Mouse (Mus musculus): Measurements from ENCODE around the gene Ccdc70. TPM values are rescaled to one million over a fixed set of nuclear protein-coding genes. Genes with fewer than 3 reads are reported as not detected.

Gene Ccdc70
- total RNA-seq (2023): not detected

GRCm38 (mm10) chr8:21969475-21969874 is at the start of gene Ccdc70:
TSS of gene Ccdc70 (plus strand) at chr8:21969775.

GRCm38 (mm10) chr8:21932610-21933009 is 37.0 kb upstream of the Ccdc70 start, which contains the start of gene Defb15:
TSS of gene Defb15 (minus strand) at chr8:21932710.

GRCm38 (mm10) chr8:21938052-21938451 is 31.5 kb upstream of the Ccdc70 start, which contains the start of gene Defb35:
TSS of gene Defb35 (plus strand) at chr8:21938352.

GRCm38 (mm10) chr8:21946462-21946861 is 23.1 kb upstream of the Ccdc70 start, which contains the start of gene Defb13:
TSS of gene Defb13 (plus strand) at chr8:21946762.

GRCm38 (mm10) chr8:21958414-21958813 is 11.2 kb upstream of the Ccdc70 start, which contains the start of gene Fam90a1a:
TSS of gene Fam90a1a (plus strand) at chr8:21958714.

Other genes with a start within 250 kb of the Ccdc70 start
- gene Defa24, start 235.3 kb upstream of the Ccdc70 start, total RNA-seq (2023): not detected
- gene Defb50, start 146.2 kb upstream of the Ccdc70 start, total RNA-seq (2023): not detected
- not detected for gene Defb2, start 129.8 kb upstream of the Ccdc70 start, total RNA-seq (2023)
- gene Defb10, start 110.9 kb upstream of the Ccdc70 start, total RNA-seq (2023): not detected
- gene Defb9, start 84.4 kb upstream of the Ccdc70 start, total RNA-seq (2023): not detected
- gene Defb11, start 63.4 kb upstream of the Ccdc70 start, total RNA-seq (2023): not detected
- gene Defb15, start 37.1 kb upstream of the Ccdc70 start, total RNA-seq (2023): not detected
- gene Defb35, start 31.4 kb upstream of the Ccdc70 start, total RNA-seq (2023): not detected
- gene Defb13, start 23.0 kb upstream of the Ccdc70 start, total RNA-seq (2023): not detected
- gene Fam90a1a, start 11.1 kb upstream of the Ccdc70 start, total RNA-seq (2023): not detected
- 0.23 TPM for gene Atp7b, start 90.5 kb downstream of the Ccdc70 start, total RNA-seq (2023)
- 21.7 TPM for gene Alg11, start 90.9 kb downstream of the Ccdc70 start, total RNA-seq (2023)
- not detected for gene Nek5, start 155.3 kb downstream of the Ccdc70 start, total RNA-seq (2023)
- gene Nek3, start 196.7 kb downstream of the Ccdc70 start, total RNA-seq (2023): 4.0 TPM
- gene Ckap2, start 216.0 kb downstream of the Ccdc70 start, total RNA-seq (2023): 3.2 TPM
- 23.8 TPM for gene Vps36, start 223.0 kb downstream of the Ccdc70 start, total RNA-seq (2023)